Mouse (Mus musculus) adrenal gland, adult 8-10 months (tissue): Measurements from ENCODE around the gene Vsir. TPM values are rescaled to one million over a fixed set of nuclear protein-coding genes. Genes with fewer than 3 reads are reported as not detected.

Source experiments
- DNase-seq: peaks from one replicate; pipeline ENCODE4 v3.0.0; 2022
- total RNA-seq, 4 experiments: library from RNA; stranded (reverse); gene quantifications; 2 replicates each; pipeline ENCODE4 v1.2.4; 2022

Gene Vsir
- total RNA-seq, 4 experiments from 2014 or later: 14.4 to 33.1 (median 23.2) TPM

DNA sequence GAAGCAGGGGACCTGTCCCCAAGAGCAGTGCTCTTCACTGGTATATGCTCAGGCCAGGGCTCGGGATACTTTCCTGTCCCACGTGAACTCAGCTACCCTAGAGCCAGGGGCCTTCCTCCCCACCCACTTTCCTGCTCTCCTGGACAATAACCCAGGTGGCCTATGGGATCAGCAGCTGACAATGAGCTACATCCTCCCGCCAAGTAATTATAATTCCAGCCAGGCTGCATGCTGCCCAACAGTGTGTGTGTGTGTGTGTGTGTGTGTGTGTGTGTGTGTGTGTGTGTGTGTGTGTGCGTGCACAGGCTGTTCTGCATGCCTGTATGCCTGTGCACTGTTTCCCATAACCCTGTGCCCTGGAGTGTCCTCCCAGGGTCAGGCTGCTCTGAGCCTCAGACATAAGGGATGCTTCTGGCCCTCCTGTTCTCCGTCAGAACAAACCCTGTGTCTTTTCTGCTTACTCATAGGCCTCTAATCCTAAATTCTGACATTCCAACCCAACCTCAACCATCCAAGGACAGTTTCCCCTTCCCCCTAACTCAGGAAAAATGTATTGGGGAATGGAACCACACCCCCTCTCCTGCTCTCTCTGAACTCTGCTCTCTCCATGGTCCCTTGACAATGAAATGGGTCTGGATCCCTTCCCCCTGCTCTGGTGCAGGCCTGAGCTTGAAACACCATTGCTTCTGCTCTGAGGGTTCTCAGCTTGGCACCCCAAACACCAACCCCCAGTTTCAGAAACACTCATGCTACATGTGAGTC, 6.8 kb downstream of the Vsir start:
- DNase-seq: no peak

DNA sequence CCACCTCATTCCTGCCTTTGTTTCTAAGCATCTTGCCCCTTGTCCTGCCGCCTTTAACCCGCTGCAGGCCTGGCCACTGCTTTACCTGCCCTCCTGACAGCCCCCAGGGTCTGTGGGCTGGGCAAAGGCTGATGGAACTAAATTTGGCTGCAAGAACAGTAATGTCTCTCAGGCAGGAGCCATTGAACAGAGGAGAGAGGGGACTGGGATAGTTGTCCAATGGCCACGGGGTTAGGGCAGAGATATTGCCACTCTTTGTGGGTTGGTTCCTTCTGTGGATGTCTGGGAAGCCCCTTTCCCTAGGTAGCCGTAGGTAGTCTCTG, 7.3 kb downstream of the Vsir start:
- no peak for DNase-seq

DNA sequence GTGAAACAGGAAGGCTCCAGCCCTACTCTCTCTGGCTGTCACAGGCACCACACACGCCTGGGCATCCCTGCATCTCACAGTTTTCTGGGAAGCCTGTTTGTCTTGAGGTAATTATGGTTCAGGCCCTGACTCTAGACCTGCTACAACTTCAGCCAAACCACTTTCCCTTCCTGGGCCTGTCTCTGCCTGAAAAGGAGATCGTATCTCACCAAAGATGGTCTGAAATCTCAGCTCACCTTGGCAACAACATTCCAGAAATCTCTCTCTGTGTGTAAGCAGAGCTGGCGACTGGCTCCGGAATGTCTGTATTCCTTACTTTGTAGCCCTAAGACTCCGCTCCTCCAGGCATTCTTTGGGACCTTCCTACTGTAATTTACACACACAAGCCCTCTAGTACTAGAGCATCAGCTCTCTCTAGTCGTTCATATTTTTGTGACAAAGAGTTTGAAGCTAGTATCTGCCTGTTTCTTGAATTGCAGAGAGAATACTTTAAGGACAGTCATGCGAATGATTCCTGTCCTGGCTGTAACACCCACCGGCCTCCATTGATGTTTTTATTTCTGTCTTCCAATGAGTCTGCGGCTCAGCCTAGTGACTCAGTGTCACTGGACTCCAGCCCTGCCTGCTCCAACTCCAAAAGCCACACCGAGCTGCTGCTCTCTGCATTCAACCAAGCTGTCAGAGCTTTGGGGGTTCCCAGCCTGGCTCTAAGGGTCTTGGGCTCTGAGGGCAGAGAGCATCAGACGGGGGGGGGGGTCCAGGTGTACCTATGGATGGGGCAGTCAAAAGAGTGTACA, 8.4 kb downstream of the Vsir start:
- DNase-seq: no peak

DNA sequence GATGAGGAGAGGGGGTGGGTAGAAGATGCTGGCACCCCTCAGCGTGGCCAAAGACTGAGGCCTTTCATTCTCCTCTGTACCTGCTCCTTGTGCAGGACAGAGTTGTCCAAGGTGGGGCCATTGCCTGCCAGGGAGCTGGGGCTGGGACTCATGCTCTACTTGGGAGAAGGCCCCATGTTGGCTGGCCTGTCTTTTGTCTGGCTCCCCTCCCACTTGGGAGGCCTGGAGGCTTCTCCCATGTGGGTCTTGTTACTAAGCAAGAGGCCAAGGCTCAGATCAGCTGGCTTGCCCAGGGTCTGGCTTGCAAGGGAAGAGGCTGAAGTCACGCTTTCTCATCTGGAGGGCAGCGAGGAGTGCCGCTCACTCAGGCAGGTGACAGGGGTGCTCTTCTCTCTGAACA, 10.8 kb downstream of the Vsir start:
- no peak for DNase-seq

DNA sequence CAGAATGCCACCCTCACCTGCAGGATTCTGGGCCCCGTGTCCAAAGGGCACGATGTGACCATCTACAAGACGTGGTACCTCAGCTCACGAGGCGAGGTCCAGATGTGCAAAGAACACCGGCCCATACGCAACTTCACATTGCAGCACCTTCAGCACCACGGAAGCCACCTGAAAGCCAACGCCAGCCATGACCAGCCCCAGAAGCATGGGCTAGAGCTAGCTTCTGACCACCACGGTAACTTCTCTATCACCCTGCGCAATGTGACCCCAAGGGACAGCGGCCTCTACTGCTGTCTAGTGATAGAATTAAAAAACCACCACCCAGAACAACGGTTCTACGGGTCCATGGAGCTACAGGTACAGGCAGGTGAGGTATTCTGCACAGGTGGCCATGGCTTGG, 11.2 kb downstream of the Vsir start:
- DNase-seq: no peak

DNA sequence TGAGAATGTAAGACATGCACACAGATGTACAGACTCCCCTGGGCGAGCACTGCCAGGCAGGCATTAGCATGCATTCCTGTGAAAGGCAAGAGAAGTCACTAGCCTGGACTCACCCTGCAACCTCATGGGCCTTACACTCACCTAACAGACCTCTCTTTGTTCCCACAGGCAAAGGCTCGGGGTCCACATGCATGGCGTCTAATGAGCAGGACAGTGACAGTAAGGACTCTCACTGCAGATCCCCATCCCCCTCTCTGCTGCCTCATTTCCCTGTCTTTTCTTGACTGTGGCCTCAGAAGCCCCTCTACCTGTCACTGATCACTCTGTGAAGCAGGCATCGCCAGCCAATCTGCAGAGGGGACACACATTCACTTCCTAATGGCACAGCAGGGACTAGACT, 12.1 kb downstream of the Vsir start:
- DNase-seq: no peak

DNA sequence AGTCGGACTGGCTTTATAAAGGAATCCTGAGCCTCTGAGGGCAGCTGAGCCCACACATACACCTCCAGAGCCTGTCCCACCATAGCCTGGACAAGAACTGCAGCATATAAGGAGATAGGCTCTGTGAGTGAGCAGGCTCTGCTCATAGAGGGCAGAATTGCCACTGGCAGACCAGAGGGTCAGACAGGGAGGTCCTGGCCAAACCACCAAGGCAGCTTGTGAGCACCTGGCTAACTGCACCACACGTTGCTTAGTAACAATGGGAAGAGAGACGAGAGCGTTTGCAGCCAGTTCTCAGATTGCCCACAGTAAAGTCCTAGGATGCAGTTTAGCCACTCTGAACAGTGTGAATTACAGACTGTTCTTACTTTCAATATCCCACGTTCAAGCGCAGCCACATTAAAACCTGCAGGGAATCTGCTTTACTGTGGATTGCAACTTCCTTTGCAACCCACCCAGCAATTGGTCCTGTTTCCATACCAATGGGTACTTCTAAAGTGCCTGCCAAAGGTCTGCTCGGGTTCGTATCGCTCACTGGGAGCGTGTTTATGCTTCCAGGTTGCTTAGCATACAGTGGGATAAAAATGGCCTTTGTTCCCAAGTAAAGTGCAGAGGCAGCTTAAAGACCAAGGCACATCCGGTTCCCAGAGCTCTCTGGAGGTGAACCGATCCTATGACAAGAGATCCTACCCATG, 15.1 kb downstream of the Vsir start:
- no peak for DNase-seq

DNA sequence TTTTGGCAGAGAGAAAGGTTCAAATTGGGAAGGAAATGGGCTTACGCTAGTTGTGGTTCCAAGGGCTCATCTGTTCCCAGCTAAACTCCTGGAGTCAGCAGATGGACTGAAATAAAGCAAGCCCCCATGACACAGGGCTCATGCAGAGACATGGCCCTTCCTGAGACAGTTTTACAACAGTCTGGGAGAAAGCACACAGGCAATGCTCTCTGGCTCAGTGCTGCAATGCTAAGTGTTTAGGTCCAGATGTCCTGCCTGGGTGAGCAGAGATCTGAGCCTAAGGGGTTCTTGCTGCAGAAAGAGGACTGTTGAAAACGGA, 15.6 kb downstream of the Vsir start:
- DNase-seq: no peak

DNA sequence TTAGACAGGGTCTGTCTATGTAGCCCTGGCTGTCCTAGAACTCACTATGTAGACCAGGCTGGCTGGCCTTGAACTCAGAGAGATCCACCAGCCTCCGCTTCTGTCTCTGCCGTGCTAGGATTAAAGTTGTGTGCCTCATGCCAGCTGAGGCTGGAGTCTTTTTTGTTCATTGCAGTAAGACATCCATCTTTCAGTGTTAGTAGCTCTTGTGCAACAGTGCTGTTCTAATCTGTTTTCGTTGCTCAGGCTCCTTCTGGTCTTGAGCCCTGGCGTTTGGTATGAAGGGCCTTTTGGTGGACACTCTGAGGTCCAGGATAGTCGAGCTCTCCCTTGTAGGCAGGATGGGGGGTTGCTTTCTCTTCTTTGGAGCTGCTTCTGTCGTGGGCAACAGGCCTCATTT, 16.8 kb downstream of the Vsir start:
- no peak for DNase-seq

DNA sequence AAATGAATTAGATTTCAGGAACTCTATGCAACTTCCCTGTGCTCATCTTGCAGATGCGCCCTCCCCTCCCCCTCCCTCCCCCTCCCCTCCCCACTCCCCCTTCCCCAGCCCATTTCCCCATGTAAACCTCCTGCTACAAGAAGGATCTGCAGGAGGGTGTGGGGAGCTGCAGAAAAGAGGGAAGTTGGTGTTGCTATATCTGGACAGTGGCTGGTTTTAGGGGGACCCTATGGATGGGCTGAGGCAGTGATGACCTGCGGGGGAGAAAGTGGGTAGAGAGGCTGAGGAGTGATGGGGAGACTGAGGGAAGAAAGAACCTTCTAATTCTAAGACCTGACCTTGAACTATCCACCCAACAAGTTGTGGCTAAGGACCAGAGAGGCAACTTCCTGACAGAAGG, 20.5 kb downstream of the Vsir start:
- no peak for DNase-seq

DNA sequence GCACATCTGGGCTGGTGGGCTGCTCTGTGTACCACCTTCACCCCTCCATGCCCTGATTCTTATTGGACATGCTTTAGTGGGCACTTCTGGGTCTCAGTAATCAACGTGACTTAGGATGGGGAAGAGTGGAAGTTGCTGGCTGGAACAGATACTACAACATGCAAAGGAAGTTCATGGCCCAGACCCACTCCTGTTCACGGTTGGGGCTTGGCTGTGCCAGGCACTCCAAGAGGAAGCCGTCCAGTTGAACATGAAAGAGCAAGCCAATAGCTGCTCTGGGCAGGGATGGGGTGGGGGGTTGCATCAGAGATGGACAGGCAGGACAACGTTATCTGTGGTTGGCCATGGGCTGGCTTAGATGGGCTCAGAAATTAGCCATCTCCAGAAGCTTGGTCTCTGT, 21.3 kb downstream of the Vsir start:
- no peak for DNase-seq

DNA sequence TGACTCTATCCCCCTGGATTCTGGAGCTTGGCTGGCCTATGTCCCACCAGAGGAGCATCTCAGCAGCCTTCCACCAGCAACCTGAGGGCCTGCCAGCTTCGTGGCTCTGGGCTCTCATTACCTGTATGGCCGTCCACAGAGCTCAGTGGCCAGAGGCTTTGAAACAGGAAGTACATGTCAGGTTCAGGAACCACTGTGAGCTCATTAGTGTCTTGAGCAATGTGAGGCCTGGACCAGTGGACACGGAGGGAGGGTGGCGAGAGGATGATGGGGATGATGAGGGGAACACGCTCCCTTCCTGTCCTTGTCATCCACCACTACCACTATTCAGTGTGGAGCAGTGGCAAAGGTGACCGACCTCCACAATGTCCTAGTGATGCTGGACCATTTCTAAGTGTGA, 22.8 kb downstream of the Vsir start:
- DNase-seq: no peak

DNA sequence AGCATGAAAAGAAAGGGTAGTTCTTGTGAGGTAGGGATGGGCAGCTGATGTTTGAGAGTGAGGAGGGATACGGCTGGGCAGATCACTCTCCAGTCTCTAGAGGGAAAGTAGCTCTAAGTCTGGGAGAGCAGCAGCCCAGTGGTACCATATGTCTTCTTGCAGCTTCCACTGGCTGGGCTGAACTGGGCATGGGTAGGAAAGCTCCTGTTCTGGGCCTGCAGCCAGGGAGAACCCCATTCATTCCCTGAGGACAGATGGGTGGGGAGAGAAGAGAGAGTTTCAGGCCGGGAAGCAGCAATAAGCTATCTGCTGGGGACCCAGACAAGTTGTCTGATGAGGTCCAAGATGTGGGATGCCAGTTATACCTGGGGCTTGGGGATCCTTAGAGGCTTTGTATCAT, 23.4 kb downstream of the Vsir start:
- DNase-seq: no peak

DNA sequence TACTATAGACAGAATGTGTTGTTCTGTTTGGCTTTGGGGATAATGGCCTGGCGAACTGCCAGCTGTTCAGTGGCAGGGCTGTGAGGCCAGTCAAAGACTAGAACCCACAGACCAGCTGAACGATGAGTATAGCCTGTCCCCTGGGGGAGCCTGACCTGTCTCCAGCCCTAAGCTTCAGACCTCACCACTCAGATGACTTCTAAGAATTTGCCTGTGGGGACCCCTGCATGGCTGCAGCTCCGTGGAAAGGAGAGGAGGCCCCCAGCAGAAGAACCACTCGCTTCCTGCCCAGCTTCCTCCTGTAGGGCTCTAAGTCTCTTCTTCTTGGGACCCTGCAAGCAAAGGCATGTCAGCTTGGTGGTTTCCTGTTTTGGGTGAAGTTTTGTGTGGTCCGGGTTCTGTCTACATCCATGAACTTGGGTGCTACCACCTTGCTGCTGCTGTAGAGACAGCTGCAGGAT, 24.0 kb downstream of the Vsir start:
- no peak for DNase-seq

DNA sequence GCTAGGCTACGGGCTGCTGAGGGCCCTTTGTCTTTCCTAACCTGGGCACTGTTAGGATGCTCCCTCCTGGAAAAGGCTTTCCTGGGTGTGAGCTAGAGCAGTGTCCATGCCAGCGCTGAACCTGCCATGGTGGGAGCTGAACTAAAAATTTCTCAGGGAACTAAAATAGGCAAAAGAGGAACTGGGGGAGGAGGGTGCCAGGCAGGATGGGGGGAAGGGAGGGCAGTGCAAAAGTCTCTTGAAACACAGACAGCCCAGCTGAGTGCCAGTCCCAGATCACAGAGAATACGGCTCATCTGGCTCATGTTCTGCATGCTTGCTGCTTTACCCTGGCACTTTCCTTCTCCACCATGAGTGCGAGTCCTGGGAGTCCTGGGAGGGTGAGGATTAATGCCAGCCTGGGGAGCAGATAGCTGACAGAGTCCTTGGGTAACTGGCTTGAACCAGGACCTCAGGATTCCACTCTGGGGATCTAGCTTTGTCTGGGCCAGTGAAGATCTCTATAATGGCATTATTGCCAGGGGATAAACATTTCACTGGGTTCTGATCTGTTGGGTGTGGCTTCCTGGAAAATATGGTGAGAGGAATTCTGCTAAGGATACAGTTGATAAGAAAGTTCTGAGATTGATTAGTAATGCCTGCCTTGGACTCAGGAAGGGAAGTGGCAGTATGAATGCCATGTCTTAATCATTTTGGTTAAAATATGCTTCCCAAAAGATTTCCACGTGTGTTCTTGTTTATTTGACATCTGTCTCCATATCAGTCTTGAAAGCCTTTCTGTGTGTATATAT, 25.1 kb downstream of the Vsir start:
- no peak for DNase-seq

DNA sequence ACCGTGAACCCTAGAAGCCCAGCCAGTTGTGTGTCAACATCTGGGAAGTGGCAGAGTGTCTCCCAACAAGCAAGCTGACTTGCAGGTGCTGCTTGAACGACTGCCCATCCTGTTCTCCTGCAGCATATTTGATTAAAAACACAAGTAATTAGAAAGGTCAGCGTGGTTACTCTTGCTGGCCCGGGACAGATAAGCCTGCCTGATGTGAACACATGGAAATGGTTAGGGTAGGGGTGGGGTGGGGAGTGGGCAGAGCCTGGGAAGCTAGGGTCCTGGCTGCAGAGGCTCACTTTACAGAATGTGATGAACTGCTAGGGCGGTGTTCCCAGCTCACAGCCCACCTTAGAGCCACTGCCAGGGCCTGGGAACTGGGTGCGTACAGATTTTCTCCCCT, 26.9 kb downstream of the Vsir start:
- DNase-seq: no peak

DNA sequence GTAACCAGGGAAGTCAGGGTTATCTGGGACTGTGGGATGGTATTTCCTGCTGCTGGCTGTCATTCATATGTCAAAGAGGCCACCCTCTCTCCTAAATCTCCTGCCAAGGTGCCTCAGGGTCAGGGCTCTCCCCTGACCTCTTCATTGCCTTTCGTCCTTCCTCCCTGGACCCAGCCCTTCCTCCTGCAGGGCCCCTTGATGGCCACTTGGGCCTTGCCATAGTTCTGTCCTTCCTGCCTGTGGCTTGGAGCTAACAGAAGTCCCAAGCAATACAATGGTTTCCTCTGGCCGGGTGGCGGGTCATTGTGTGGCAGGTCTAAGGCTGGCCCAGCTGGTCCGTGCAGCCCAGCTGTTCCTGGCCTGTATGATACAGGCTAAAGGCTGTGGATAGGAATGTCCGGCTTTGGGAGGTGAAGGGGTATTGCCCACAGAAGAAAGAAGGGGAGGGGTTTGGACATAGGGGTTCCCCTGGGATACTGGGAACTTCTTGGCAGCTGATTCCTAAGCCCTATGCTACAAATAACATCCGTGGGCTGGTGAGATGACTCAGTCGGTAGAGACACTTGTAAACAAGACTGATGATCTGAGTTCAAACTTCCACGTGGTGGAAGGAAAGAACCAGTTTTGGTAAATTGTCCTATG, 27.4 kb downstream of the Vsir start:
- DNase-seq: peak; percentile 53

DNA sequence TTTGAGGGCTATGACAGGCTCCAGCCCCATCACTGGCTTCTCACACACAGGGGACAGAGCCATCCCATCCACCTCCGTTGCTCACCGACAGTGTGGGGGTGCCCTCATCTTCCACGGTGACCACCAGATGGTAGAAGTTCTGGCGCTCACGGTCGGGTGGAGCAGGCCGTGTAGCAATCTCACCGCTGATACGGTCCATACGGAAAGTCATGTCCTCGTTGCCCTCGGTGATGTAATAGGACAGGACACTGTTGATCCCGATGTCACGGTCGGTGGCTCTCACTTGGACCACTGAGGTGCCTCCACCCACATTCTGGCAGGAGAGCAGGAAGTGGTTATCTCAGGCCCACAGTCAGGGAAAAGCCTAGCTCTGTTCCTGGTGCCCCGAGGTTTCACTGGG, 30.1 kb downstream of the Vsir start:
- DNase-seq: no peak

DNA sequence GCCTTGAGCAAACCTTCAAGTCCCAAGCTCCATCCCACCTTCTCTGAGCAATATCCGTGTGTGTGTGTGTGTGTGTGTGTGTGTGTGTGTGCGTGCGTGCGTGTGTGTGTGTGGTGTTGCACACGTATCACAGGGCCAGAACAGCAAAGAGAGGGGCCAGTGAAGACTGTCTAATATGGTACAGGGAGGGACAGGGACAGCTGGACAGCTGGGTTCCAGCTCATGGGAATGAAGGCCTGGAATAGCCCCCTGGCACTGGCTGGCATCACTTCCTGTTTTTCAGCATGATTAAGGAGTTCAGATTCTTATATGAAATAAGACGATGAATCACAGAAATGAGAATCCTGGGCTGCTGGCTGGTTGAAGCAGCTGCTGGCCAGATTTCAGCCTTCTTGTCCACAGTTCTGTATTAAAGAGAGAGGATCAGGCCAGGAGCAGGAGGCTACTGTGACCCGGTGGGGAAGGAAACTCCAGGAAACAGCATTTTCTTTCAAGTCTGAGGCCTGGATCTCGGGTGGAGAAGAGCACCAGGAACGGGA, 32.8 kb downstream of the Vsir start:
- DNase-seq: no peak

DNA sequence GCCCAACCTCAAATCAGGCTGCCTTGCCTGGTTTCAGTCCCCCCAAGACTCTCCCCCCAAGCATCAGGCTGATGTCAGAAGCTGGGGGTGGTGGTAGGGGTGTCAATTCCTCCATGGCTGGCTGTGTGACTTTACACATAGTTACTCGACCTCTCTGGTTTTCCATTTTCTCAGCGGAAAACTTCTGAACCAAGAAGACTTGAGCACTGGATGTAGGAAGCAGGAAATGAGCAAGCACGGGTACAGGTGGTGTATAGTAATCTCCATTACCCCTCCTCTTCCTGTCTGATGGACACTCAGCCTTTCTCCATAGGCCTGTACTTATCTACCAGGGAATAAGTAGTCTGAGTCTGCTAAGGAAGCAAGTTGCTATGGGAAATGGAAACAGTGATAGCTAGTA, 33.6 kb downstream of the Vsir start:
- no peak for DNase-seq

DNA sequence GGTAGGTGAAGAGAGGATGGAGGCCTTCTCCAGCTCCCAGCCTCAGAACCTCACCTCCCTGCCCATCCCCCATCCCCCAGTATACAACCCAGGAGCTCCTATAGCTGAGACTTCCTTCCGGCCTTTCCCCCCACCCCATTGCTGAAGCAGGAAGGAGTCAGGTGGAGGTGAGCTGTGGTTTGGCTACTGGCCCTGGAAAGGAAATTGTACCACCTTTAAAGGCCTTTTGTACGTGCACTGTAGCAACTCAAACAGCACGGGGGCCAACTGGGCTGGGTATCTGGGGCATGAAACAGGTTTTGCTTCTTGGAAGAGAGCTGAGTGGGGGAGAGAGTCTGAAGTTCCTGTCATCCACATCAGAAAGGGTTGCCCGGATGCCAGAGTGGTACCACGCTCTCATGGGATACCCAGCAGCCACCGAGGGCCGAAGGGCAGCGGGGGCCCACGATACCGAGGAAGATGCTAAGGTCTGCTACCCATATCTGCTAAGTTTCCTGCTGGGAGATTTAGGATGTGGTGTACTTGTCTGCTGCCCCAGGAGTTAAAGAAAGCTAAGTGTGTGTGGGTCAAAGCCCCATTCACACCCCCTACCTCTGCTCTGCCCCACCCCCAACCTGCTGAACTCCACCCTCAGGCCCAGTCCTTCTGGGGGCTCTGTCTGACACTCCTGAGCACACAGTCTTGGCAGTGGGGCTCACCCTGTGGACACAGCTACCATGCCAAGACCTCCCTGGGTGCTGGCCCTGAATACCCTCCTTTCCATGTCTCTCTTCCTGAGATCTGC, 34.7 kb downstream of the Vsir start:
- DNase-seq: no peak
